Mouse (Mus musculus) embryonic facial prominence, embryonic 12.5 days (tissue): ENCODE measurements around the gene Nek10. TPM values are rescaled to one million over a fixed set of nuclear protein-coding genes. Genes with fewer than 3 reads are reported as not detected.
"Not testable (repeated sequence)": the region's sequence is repeated elsewhere in the genome, so short reads cannot be mapped to it uniquely, and the experiment has no call there.

Experiments used
- ATAC-seq: fragments of 200-750 bp; cut with Nextera tagmentation; 2 replicates; pipeline ENCODE4 v1.8.0; 2017; ENCODE audit not compliant: insufficient number of reproducible peaks, insufficient read depth, low FRiP score, low TSS enrichment
- H3K27ac ChIP-seq: fragments of 300-500 bp; sonication (generic); 2 replicates; pipeline ENCODE4 v1.5.1; 2016; ENCODE audit warnings: mild to moderate bottlenecking
- H3K27me3 ChIP-seq: fragments of 300-500 bp; sonication (generic); 2 replicates; pipeline ENCODE4 v1.6.1; 2016; ENCODE audit warnings: mild to moderate bottlenecking, moderate library complexity
- H3K36me3 ChIP-seq: fragments of 300-500 bp; sonication (generic); 2 replicates; pipeline ENCODE4 v1.6.1; 2016; ENCODE audit warnings: mild to moderate bottlenecking
- H3K4me1 ChIP-seq: fragments of 300-500 bp; sonication (generic); 2 replicates; pipeline ENCODE4 v1.6.1; 2016
- H3K4me2 ChIP-seq: fragments of 300-500 bp; sonication (generic); replicated peaks from 2 replicates; pipeline ENCODE4 v1.6.1; 2016; ENCODE audit warnings: mild to moderate bottlenecking, moderate library complexity
- H3K4me3 ChIP-seq: fragments of 300-500 bp; sonication (generic); 2 replicates; pipeline ENCODE4 v1.5.1; 2016; ENCODE audit warnings: mild to moderate bottlenecking
- H3K9ac ChIP-seq: fragments of 300-500 bp; sonication (generic); 2 replicates; pipeline ENCODE4 v1.6.1; 2016; ENCODE audit warnings: mild to moderate bottlenecking, moderate library complexity
- H3K9me3 ChIP-seq: fragments of 300-500 bp; sonication (generic); 2 replicates; pipeline ENCODE4 v1.6.1; 2016; ENCODE audit warnings: mild to moderate bottlenecking, moderate library complexity
- WGBS: fragments of 180-500 bp; shearing (Covaris S2); methylation state at CpG from one replicate; pipeline ENCODE4 v1.1.7; 2016; 5-methylcytosine and 5-hydroxymethylcytosine counted together
- polyA plus RNA-seq: library from polyadenylated mRNA; unstranded; fragments of >200 nt; fragmentation: Nextera tagmentation; extraction: Ambion mirVana; gene quantifications from 2 replicates; pipeline ENCODE4 v1.2.1, GENCODE M21; 2016

Gene Nek10
- polyA plus RNA-seq, 1 experiment from 2014 or later = 0.09 TPM

DNA sequence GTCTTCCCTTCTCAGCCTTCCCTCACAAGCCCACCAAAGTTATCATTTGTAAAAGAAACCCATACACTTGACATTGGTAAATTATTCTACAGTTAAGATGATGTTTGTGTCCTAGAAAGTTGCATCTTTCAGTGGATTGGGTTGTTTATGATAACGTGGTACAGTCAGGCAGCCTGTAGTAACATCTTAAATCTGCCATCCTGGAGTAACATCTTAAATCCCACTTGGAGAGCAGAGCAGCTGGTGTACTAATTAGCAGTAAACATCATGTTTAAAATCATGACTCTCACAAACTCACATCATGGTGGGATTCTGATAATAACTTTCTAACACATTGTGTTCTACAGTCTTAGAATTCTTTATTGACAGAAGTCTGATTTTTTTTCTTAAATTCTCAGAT lies 148.6 kb downstream of the Nek10 start:
- H3K9ac ChIP-seq = no peak overlapping the region
- H3K4me3 ChIP-seq = no peak overlapping the region
- H3K27ac ChIP-seq = no peak overlapping the region
- no peaks in the 10 kb centered on the region for H3K4me1 ChIP-seq
- no peak overlapping the region for H3K4me2 ChIP-seq
- WGBS = 81% methylated on average over 1 of the region's 1 CpGs
- no peak for ATAC-seq
- H3K27me3 ChIP-seq = no peaks in the 10 kb centered on the region
- H3K36me3 ChIP-seq = no peaks in the 10 kb centered on the region
- H3K9me3 ChIP-seq = no peaks in the 10 kb centered on the region

DNA sequence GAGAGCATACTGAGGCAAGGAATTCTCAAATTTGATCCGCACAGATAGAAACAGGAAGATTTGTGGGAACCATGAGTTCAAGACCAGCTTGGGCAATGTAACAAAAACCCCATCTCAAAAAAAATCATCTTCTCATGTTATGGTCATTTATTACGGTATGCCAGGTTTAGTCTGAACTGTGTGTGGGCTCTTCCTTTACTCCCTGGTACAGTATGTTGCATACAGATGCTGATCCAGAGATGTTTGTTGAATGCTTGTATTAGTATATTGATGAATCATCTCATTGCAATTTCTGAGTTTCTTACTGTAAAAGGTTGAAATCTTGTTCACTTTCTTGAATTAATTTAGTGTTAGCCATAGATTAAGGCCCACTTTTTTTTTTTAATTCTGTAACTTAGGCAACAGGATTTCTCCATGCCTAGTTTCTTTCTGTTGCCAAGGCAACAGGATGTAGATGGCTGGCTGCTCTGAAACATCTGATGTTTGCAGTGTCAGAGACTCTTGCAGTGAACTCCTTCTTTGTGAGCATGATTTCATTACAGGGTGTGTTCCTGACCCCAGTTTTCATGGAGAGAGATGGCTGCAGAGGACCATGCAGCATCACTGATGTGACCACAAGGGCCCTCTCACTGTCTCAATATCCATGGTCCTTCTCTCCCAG lies 156.7 kb downstream of the Nek10 start:
- WGBS = 81% methylated on average over 2 of the region's 2 CpGs
- Histone ChIP-seq H3K4me1 (no peaks in the 10 kb centered on the region), H3K4me3 (no peak overlapping the region), H3K9me3 (no peaks in the 10 kb centered on the region), H3K4me2 (no peak overlapping the region), H3K27ac (no peak overlapping the region), H3K36me3 (no peaks in the 10 kb centered on the region), H3K27me3 (no peaks in the 10 kb centered on the region), H3K9ac (no peak overlapping the region)
- ATAC-seq = no peak

DNA sequence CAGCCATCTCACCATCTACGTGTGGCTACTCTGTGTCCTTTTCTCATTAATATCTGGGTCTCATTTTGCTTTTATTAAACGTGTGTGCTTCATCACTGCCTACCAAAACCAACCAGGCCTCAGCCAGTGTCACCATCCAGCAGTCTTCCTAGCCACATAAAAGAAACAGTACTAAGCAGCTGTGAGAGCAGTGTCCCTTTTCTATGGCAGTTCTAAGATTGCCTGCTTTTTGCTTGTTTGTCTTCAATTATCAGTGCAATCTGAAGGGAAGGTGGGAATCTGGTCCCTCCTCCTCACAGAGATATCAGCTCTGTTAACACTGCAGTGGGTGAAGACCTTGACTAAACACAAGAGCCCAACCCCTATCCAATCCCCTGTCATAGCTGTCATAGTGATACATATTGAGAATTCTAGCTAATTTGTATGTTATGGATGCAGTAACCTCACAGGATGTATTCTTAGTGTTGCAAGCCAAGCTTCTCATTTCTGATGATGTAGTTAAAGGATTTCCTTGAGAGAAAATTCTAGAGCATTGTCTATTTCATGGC lies 157.3 kb downstream of the Nek10 start:
- no peak for ATAC-seq
- Histone ChIP-seq H3K4me3 (no peak overlapping the region), H3K9me3 (no peaks in the 10 kb centered on the region), H3K27ac (no peak overlapping the region), H3K9ac (no peak overlapping the region), H3K36me3 (no peaks in the 10 kb centered on the region), H3K4me1 (no peaks in the 10 kb centered on the region), H3K4me2 (no peak overlapping the region), H3K27me3 (no peaks in the 10 kb centered on the region)
- WGBS = 78% methylated on average over 2 of the region's 2 CpGs

DNA sequence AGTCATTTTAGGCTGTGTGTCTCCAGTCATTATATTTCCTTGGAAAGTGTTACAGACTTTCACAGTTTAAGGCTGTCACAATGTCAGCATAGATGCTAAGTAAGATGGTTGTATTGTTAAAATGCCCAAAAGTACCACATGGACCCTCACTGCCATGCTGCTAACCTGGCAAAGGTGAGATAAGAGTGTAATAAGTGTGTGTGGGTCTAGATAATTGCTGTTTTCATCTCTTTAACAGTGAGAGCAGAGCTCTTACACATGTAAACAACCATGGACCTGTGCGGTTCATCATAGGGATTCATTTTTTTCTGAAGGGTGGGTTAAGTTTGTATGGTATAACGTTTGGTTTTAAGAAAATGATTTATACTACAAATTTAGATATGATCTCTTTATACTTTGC lies 167.4 kb downstream of the Nek10 start:
- no peak overlapping the region for H3K27ac ChIP-seq
- no peaks in the 10 kb centered on the region for H3K9me3 ChIP-seq
- no peak overlapping the region for H3K4me3 ChIP-seq
- no peak overlapping the region for H3K9ac ChIP-seq
- no peaks in the 10 kb centered on the region for H3K36me3 ChIP-seq
- H3K4me2 ChIP-seq = no peak overlapping the region
- no peaks in the 10 kb centered on the region for H3K27me3 ChIP-seq
- WGBS = 76% methylated on average over 2 of the region's 2 CpGs
- H3K4me1 ChIP-seq = no peaks in the 10 kb centered on the region
- no peak for ATAC-seq

DNA sequence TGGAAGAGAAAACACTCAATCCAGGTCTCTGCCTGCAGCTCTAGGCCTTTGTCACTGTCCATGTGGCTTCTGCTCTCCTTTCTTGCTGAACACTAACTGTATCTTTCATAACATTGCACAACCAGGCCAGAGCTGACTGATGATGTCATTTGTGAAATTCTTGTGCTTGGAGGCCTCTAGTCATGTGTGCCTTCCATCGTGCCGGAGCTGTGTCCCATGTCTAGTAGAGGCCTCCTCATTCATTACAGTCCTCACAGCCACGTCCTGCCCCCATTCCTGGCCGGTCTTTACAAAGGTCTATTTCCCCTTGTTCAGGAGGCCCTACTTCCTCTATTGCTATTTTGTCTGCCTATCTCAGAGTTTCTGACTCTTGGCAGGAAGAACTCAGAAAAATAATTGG lies 167.8 kb downstream of the Nek10 start:
- WGBS = 63% methylated on average over 4 of the region's 4 CpGs
- H3K36me3 ChIP-seq = no peaks in the 10 kb centered on the region
- H3K4me1 ChIP-seq = no peaks in the 10 kb centered on the region
- H3K9me3 ChIP-seq = no peaks in the 10 kb centered on the region
- no peaks in the 10 kb centered on the region for H3K27me3 ChIP-seq
- no peak overlapping the region for H3K4me2 ChIP-seq
- ATAC-seq = no peak
- no peak overlapping the region for H3K4me3 ChIP-seq
- H3K27ac ChIP-seq = no peak overlapping the region
- H3K9ac ChIP-seq = no peak overlapping the region

DNA sequence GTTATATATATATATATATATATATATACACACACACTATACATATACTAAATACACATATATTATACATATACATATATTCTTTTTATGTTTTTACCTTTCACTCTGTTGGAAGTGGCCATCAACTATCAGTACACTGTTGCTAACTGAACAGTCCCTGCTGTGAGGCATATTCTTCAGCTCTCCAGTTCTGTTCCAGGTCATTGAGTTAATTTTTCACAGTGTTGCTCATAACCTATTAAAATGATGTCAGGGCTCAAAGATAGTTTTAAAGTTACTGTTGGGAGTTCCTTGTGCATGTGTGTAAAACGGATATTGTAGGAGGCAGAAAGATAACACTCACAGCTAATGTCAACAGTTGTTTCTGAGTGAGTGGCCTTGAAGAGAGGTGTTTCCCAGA lies 170.9 kb downstream of the Nek10 start:
- 60% methylated on average over 1 of the region's 1 CpGs for whole genome bisulfite sequencing
- Histone ChIP-seq H3K4me1 (no peaks in the 10 kb centered on the region), H3K9me3 (no peaks in the 10 kb centered on the region), H3K27me3 (no peaks in the 10 kb centered on the region), H3K4me2 (no peak overlapping the region), H3K27ac (no peak overlapping the region), H3K36me3 (no peaks in the 10 kb centered on the region), H3K9ac (no peak overlapping the region), H3K4me3 (no peak overlapping the region)
- ATAC-seq = no peak

DNA sequence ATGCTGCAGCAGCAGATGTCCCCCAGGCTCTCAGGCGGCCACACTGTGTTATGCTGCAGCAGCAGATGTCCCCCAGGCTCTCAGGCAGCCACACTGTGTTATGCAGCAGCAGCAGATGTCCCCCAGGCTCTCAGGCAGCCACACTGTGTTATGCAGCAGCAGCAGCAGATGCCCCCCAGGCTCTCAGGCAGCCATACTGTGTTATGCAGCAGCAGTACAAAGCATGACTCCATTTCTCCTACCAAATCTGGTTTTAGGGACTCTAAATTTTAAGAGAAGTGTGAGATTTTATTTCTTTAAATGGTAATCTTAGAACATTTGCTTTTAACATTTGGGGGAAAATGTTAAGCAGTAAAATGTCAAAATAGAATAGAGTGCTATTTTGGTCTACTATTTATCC lies 180.9 kb downstream of the Nek10 start:
- WGBS = 14% methylated on average over 1 of the region's 1 CpGs
- ATAC-seq, H3K4me1 ChIP-seq: not testable (repeated sequence)

DNA sequence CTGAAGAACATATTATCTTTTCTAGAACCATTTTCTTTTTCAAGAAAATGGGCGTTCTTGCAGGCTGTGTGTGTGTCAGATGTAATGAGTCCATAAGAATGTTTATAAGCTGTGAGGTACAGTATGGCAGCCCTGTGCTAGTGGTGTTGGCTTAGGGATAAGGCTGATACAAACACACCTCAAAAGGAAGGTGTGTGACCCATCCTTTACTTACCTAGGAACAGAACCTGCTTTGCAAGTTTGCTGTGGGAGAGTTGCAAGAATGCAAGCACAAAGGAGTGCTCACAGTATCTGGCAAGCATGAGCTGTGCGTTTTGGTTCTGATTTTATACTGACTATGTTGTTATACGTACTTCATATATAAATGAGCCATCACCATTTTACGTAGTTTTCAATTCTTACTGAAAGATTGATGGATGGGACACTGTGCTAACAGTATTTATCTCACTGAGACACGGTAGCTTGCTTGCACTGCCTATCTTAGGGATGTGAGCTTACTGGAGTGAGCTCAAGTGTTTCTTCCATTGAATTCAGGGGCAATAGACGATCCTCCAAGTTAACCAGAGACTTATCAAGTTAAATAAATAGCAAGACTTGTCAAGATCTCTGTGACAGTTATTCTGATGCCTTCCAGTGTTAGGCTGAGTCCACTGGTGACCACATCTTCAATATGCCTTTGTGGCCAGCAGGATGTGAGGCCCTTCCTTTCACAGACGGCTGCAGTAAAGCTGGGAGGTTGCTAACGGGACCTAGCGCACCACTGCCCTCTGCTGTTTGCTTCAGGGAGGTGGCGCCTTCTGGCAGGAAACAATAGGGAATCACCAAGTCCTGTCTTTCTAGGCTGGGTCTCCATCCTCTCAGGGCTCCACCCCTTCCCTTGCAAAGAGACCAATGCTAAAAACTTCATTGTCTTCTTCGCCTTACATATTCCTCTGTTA lies 181.8 kb downstream of the Nek10 start:
- H3K4me3 ChIP-seq = no peak overlapping the region
- H3K27me3 ChIP-seq = no peaks in the 10 kb centered on the region
- H3K9ac ChIP-seq = no peak overlapping the region
- WGBS = 41% methylated on average over 11 of the region's 11 CpGs
- no peak overlapping the region for H3K4me2 ChIP-seq
- no peaks in the 10 kb centered on the region for H3K9me3 ChIP-seq
- H3K27ac ChIP-seq = no peak overlapping the region
- ATAC-seq = peak; percentile 72; the same call in 1 of the 2 replicates
- no peaks in the 10 kb centered on the region for H3K36me3 ChIP-seq
- no peaks in the 10 kb centered on the region for H3K4me1 ChIP-seq

More for the DNA sequence above, 180.9 kb downstream of the Nek10 start:
- not testable (repeated sequence) for H3K9me3 ChIP-seq, H3K4me3 ChIP-seq, H3K4me2 ChIP-seq, H3K27me3 ChIP-seq, H3K27ac ChIP-seq, H3K9ac ChIP-seq, H3K36me3 ChIP-seq

DNA sequence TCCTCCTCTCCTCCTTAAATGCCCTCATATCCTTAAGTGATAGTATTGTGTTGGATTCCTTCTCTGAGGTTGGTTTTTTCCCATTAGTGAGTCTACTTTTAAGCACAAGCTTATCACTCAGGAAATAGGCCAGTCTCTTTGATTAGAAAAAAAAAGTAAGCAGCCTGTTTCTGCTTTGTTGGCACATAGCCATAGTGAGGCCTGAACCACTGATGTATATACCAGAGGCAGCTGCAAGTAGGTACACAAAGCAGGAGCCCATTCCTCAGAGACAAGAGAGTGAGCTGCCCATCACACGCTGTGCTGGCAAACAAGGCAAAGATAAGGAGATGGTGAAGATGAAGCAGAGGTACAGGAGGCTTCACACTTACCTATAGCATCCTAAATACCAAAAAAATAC lies 184.2 kb downstream of the Nek10 start:
- H3K4me2 ChIP-seq = no peak overlapping the region
- no peaks in the 10 kb centered on the region for H3K4me1 ChIP-seq
- no peaks in the 10 kb centered on the region for H3K27me3 ChIP-seq
- 76% methylated on average over 1 of the region's 1 CpGs for WGBS
- no peaks in the 10 kb centered on the region for H3K36me3 ChIP-seq
- no peak overlapping the region for H3K27ac ChIP-seq
- H3K4me3 ChIP-seq = no peak overlapping the region
- H3K9ac ChIP-seq = no peak overlapping the region
- no peak for ATAC-seq
- H3K9me3 ChIP-seq = no peaks in the 10 kb centered on the region

DNA sequence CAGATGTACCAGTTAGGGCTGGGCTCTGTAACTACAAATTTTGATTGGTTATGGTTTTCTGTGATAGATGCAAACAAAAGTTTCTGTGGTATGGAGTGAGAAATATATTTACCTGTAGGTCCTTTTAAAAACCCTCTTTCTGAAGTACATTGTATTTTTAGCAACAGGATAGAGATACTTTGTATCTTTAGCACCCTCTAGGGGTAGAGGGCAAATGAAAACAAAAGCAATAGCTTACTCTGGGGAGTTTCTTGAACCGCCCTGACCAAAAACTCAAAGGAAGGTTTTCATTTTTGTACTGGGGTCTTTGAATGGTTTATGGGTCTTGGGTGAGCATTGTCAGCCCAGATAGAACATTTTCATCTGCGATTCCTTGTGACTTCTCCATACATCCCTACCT lies 188.4 kb downstream of the Nek10 start:
- H3K4me3 ChIP-seq = no peak overlapping the region
- no peak overlapping the region for H3K4me2 ChIP-seq
- no peak overlapping the region for H3K27ac ChIP-seq
- 81% methylated on average over 2 of the region's 2 CpGs for WGBS
- no peaks in the 10 kb centered on the region for H3K27me3 ChIP-seq
- no peaks in the 10 kb centered on the region for H3K4me1 ChIP-seq
- no peaks in the 10 kb centered on the region for H3K9me3 ChIP-seq
- no peak overlapping the region for H3K9ac ChIP-seq
- ATAC-seq = no peak
- H3K36me3 ChIP-seq = no peaks in the 10 kb centered on the region

DNA sequence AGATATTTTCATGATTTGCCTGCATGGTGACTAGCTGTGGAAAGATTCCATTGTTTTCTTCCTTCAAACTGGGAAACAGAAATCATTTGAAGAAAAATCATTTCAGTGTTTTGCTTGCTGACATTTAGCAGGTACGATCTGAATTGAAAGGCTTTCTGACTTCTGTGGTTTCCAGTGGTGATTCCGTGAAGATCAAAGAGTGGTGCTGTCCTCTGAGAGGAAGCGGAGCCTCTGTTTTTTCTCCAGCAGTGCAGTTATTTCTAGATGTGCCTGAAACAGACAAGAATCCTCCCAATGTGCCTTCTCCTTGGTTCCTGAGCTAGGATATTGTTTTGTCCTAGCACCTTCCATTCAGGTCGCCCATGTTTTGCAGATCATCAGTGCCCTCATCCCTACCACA lies 208.2 kb downstream of the Nek10 start:
- no peak overlapping the region for H3K4me2 ChIP-seq
- no peaks in the 10 kb centered on the region for H3K9me3 ChIP-seq
- no peak for ATAC-seq
- H3K27me3 ChIP-seq = no peaks in the 10 kb centered on the region
- no peak overlapping the region for H3K27ac ChIP-seq
- 67% methylated on average over 4 of the region's 4 CpGs for WGBS
- no peak overlapping the region for H3K9ac ChIP-seq
- no peak overlapping the region for H3K4me3 ChIP-seq
- H3K36me3 ChIP-seq = no peaks in the 10 kb centered on the region
- H3K4me1 ChIP-seq = no peaks in the 10 kb centered on the region

DNA sequence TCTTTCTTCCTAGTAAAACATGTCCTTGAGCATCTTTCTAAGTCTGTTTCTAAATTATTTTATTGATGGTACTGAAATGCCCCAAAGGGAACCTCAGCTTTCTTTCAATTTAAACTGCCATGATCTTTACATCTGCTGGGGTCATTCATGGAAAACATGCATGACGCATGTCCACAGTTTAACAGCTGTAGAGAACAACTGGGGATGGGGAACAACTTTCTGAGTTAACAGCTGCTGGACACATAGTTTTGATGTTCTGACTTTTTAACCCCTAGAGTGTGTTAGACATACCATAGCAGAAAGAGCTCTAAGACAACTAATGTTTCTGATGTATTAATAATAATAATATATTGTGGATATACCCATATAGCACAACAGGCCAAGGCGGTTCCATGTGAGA lies 211.6 kb downstream of the Nek10 start:
- Histone ChIP-seq H3K4me1 (no peaks in the 10 kb centered on the region), H3K9me3 (no peaks in the 10 kb centered on the region), H3K4me3 (no peak overlapping the region), H3K27me3 (no peaks in the 10 kb centered on the region), H3K9ac (no peak overlapping the region), H3K27ac (no peak overlapping the region), H3K36me3 (no peaks in the 10 kb centered on the region), H3K4me2 (no peak overlapping the region)
- ATAC-seq = no peak
- 75% methylated on average over 2 of the region's 2 CpGs for WGBS
